Mouse (Mus musculus): Measurements from ENCODE around the gene Slc24a4. TPM values are rescaled to one million over a fixed set of nuclear protein-coding genes. Genes with fewer than 3 reads are reported as not detected.

The Slc24a4 gene
- polyA plus RNA-seq, 1 experiment from 2014 or later, result not detected

- H3K9ac ChIP-seq (ENCODE audit: low read depth, low read length), result no peak overlapping the region
- ATAC-seq (ENCODE audit: low FRiP score, low TSS enrichment), result no peak
- H3K4me2 ChIP-seq (replicated peaks; ENCODE audit: low read depth, low read length), result no peak overlapping the region
- H3K4me1 ChIP-seq (ENCODE audit: control insufficient read depth, insufficient read depth, low read length), result peaks cover 9% of the 10 kb centered on the region
- H3K4me3 ChIP-seq (ENCODE audit: low read length), result no peak overlapping the region
- H3K9me3 ChIP-seq (ENCODE audit: control insufficient read depth, low read length), result no peaks in the 10 kb centered on the region
- 88% methylated on average over 4 of the region's 4 CpGs for WGBS
- H3K27ac ChIP-seq (ENCODE audit: low read depth, low read length), result no peak overlapping the region
- no peaks in the 10 kb centered on the region for H3K36me3 ChIP-seq (ENCODE audit: control insufficient read depth, insufficient read depth, low read length)
- H3K27me3 ChIP-seq (ENCODE audit: control insufficient read depth, insufficient read depth, low read length), result no peaks in the 10 kb centered on the region
Observed at GRCm38 (mm10) chr12:102296967-102297366, 168.4 kb downstream of the Slc24a4 start.

- Histone ChIP-seq H3K9ac (ENCODE audit: low read depth, low read length) (no peak overlapping the region), H3K27me3 (ENCODE audit: control insufficient read depth, insufficient read depth, low read length) (no peaks in the 10 kb centered on the region), H3K4me2 (replicated peaks; ENCODE audit: low read depth, low read length) (no peak overlapping the region), H3K36me3 (ENCODE audit: control insufficient read depth, insufficient read depth, low read length) (no peaks in the 10 kb centered on the region), H3K9me3 (ENCODE audit: control insufficient read depth, low read length) (no peaks in the 10 kb centered on the region), H3K4me1 (ENCODE audit: control insufficient read depth, insufficient read depth, low read length) (peaks cover 17% of the 10 kb centered on the region), H3K27ac (ENCODE audit: low read depth, low read length) (no peak overlapping the region), H3K4me3 (ENCODE audit: low read length) (no peak overlapping the region)
- 63% methylated on average over 5 of the region's 5 CpGs for WGBS
- ATAC-seq (ENCODE audit: low FRiP score, low TSS enrichment), result no peak
Observed at GRCm38 (mm10) chr12:102299209-102299608, 170.7 kb downstream of the Slc24a4 start.

- H3K36me3 ChIP-seq (ENCODE audit: control insufficient read depth, insufficient read depth, low read length), result no peaks in the 10 kb centered on the region
- no peak for ATAC-seq (ENCODE audit: low FRiP score, low TSS enrichment)
- no peak overlapping the region for H3K4me2 ChIP-seq (replicated peaks; ENCODE audit: low read depth, low read length)
- H3K4me1 ChIP-seq (ENCODE audit: control insufficient read depth, insufficient read depth, low read length), result peaks cover 18% of the 10 kb centered on the region
- no peak overlapping the region for H3K27ac ChIP-seq (ENCODE audit: low read depth, low read length)
- H3K9me3 ChIP-seq (ENCODE audit: control insufficient read depth, low read length), result no peaks in the 10 kb centered on the region
- H3K9ac ChIP-seq (ENCODE audit: low read depth, low read length), result no peak overlapping the region
- WGBS, result 59% methylated on average over 1 of the region's 1 CpGs
- no peak overlapping the region for H3K4me3 ChIP-seq (ENCODE audit: low read length)
- no peaks in the 10 kb centered on the region for H3K27me3 ChIP-seq (ENCODE audit: control insufficient read depth, insufficient read depth, low read length)
Observed at GRCm38 (mm10) chr12:102301585-102301984, 173.1 kb downstream of the Slc24a4 start.

DNA sequence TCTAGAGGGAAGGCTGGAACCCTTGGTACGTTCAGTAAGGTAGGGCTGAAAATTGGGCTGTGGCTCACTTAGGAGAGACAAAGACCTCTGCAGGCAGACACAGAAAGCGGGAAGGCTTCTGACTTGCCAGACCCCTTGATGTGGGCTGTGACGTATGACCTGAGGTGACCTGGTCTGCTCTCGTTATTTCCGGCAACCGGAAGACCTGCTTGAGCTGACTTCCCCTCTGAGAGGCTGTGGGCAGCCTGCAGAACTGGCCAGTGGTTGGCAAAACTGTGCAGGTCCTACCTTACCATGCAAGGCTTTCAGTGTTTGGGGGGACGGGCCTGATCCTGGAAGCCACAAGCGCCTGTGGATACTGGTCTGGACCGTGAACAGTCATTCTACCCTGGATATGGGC lies 173.8 kb downstream of the Slc24a4 start:
- peaks cover 18% of the 10 kb centered on the region for H3K4me1 ChIP-seq (ENCODE audit: control insufficient read depth, insufficient read depth, low read length)
- no peak overlapping the region for H3K27ac ChIP-seq (ENCODE audit: low read depth, low read length)

DNA sequence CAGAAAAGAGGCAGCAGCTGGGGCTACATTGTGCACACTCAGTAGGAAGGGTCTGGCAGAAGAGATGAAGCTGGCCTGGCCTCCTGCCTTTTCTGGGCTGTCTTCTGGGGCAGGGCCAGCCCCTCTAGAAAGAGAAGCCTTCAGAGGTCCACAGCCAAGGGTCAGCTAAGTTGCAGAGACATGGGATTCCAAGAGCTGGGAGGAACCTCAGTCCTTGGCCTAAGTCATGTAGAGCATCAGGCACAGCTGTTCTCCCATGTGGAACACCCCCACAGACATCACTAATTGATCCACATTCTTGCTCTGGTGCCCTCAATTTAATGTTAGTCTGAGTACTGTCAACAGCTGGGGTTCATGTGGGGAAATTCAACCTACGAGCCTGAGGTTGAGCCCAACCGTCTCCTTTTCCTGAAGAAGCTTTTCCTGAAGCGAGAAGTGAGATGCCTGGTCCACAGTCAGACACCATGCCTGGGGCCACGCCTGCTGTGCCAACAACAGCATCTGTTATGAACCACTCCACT lies 174.4 kb downstream of the Slc24a4 start:
- Histone ChIP-seq H3K4me1 (ENCODE audit: control insufficient read depth, insufficient read depth, low read length) (peaks cover 22% of the 10 kb centered on the region), H3K9ac (ENCODE audit: low read depth, low read length) (no peak overlapping the region), H3K9me3 (ENCODE audit: control insufficient read depth, low read length) (no peaks in the 10 kb centered on the region), H3K36me3 (ENCODE audit: control insufficient read depth, insufficient read depth, low read length) (no peaks in the 10 kb centered on the region), H3K27ac (ENCODE audit: low read depth, low read length) (no peak overlapping the region), H3K4me2 (replicated peaks; ENCODE audit: low read depth, low read length) (no peak overlapping the region), H3K27me3 (ENCODE audit: control insufficient read depth, insufficient read depth, low read length) (no peaks in the 10 kb centered on the region), H3K4me3 (ENCODE audit: low read length) (no peak overlapping the region)
- ATAC-seq (ENCODE audit: low FRiP score, low TSS enrichment), result peak; percentile 15; the same call in 1 of the 2 replicates
- 65% methylated on average over 4 of the region's 4 CpGs for WGBS

More for the DNA sequence above, 173.8 kb downstream of the Slc24a4 start:
- WGBS, result 67% methylated on average over 9 of the region's 9 CpGs
- no peak for ATAC-seq (ENCODE audit: low FRiP score, low TSS enrichment)
- Histone ChIP-seq H3K36me3 (ENCODE audit: control insufficient read depth, insufficient read depth, low read length) (no peaks in the 10 kb centered on the region), H3K9me3 (ENCODE audit: control insufficient read depth, low read length) (no peaks in the 10 kb centered on the region), H3K9ac (ENCODE audit: low read depth, low read length) (no peak overlapping the region), H3K4me2 (replicated peaks; ENCODE audit: low read depth, low read length) (no peak overlapping the region), H3K4me3 (ENCODE audit: low read length) (no peak overlapping the region), H3K27me3 (ENCODE audit: control insufficient read depth, insufficient read depth, low read length) (no peaks in the 10 kb centered on the region)

DNA sequence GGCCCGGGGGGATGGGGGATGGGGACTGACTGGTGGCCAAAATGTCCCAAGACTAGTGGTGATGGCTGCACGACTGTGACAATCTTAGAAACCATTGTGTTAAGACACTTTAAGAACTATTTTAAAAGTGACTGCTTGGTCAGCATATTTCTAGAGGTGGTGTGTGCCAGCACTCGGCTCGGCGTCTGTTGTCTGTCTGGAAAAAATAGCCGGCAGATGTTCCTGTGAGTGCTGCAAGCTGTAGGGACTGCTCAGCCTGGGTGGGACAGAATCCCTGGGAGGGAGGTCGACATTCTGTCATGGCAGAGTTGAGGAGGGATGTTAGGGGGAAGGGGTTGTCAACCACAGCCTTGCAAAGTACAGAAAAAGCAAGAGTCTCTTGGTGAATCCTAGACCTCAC lies 175.3 kb downstream of the Slc24a4 start:
- H3K4me3 ChIP-seq (ENCODE audit: low read length), result no peak overlapping the region
- H3K27ac ChIP-seq (ENCODE audit: low read depth, low read length), result no peak overlapping the region
- peaks cover 32% of the 10 kb centered on the region for H3K4me1 ChIP-seq (ENCODE audit: control insufficient read depth, insufficient read depth, low read length)
- H3K27me3 ChIP-seq (ENCODE audit: control insufficient read depth, insufficient read depth, low read length), result no peaks in the 10 kb centered on the region
- WGBS, result 46% methylated on average over 7 of the region's 7 CpGs
- no peak overlapping the region for H3K9ac ChIP-seq (ENCODE audit: low read depth, low read length)
- H3K36me3 ChIP-seq (ENCODE audit: control insufficient read depth, insufficient read depth, low read length), result no peaks in the 10 kb centered on the region
- no peaks in the 10 kb centered on the region for H3K9me3 ChIP-seq (ENCODE audit: control insufficient read depth, low read length)
- no peak for ATAC-seq (ENCODE audit: low FRiP score, low TSS enrichment)
- no peak overlapping the region for H3K4me2 ChIP-seq (replicated peaks; ENCODE audit: low read depth, low read length)

GRCm38 (mm10) chr12:102305069-102305836 lies 176.7 kb downstream of the Slc24a4 start:
- peaks cover 32% of the 10 kb centered on the region for H3K4me1 ChIP-seq (ENCODE audit: control insufficient read depth, insufficient read depth, low read length)
- 36% methylated on average over 10 of the region's 10 CpGs for WGBS

DNA sequence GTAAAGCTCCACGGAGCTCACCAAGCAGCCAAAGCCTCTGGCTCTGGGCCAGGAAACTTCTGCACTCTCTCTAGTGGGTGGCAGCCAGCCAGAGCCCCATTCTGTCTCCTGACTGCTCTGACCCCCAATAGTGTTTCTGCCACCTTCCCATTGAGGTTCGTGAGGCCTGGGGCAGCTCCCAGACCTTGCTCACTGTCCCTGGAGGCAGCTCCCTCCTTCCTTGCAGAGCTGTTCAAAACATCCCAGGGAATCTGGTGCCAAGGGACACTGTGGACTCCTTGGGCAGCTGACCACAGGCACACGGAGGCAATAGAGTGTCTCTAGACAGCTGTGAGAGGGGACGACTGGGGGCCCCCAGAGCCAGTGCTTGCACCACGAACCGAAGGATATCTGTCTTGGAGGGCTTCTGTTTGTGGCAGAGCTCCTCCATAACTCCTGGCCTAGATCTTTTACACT lies 179.5 kb downstream of the Slc24a4 start:
- WGBS, result 30% methylated on average over 6 of the region's 6 CpGs
- peaks cover 26% of the 10 kb centered on the region for H3K4me1 ChIP-seq (ENCODE audit: control insufficient read depth, insufficient read depth, low read length)

More at GRCm38 (mm10) chr12:102305069-102305836, 176.7 kb downstream of the Slc24a4 start:
- Histone ChIP-seq H3K9ac (ENCODE audit: low read depth, low read length) (no peak overlapping the region), H3K9me3 (ENCODE audit: control insufficient read depth, low read length) (no peaks in the 10 kb centered on the region), H3K36me3 (ENCODE audit: control insufficient read depth, insufficient read depth, low read length) (no peaks in the 10 kb centered on the region), H3K4me2 (replicated peaks; ENCODE audit: low read depth, low read length) (no peak overlapping the region), H3K27me3 (ENCODE audit: control insufficient read depth, insufficient read depth, low read length) (no peaks in the 10 kb centered on the region), H3K27ac (ENCODE audit: low read depth, low read length) (no peak overlapping the region), H3K4me3 (ENCODE audit: low read length) (no peak overlapping the region)
- ATAC-seq (ENCODE audit: low FRiP score, low TSS enrichment), result no peak

DNA sequence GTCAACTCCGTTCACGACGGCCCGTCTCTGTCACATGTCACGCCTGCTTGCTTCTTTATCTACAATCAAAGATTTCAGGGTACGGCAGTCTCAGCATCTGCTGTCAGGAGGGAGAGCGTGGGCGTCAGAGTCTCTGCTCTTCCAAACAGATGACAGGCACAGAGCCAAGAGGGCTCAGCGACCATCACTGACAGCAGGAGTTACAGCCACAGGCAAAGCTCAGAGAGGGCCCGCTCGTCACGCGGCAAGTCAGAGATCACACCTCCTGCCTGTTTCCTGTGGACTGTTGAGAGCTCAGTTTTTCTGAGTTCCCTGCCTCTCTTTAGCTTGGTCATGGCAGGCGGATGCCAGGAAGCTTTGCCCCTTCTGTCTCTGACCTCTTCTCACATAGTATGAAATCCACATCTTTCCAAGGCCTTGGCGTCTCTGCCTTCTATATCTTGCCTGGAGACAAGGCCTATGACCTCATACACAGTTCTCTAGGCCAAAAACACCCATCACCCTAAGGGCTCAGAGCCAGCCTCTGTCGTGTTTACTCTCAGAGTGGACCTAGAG lies 180.0 kb downstream of the Slc24a4 start:
- H3K4me1 ChIP-seq (ENCODE audit: control insufficient read depth, insufficient read depth, low read length), result peaks cover 23% of the 10 kb centered on the region
- no peaks in the 10 kb centered on the region for H3K27me3 ChIP-seq (ENCODE audit: control insufficient read depth, insufficient read depth, low read length)
- peak; percentile 59; the same call in 1 of the 2 replicates for ATAC-seq (ENCODE audit: low FRiP score, low TSS enrichment)
- no peaks in the 10 kb centered on the region for H3K36me3 ChIP-seq (ENCODE audit: control insufficient read depth, insufficient read depth, low read length)
- no peak overlapping the region for H3K9ac ChIP-seq (ENCODE audit: low read depth, low read length)
- H3K27ac ChIP-seq (ENCODE audit: low read depth, low read length), result no peak overlapping the region; the same call in 1 of the 2 replicates
- 27% methylated on average over 16 of the region's 16 CpGs for WGBS
- H3K9me3 ChIP-seq (ENCODE audit: control insufficient read depth, low read length), result no peaks in the 10 kb centered on the region
- H3K4me2 ChIP-seq (replicated peaks; ENCODE audit: low read depth, low read length), result no peak overlapping the region
- no peak overlapping the region for H3K4me3 ChIP-seq (ENCODE audit: low read length)

More for the DNA sequence above, 179.5 kb downstream of the Slc24a4 start:
- Histone ChIP-seq H3K36me3 (ENCODE audit: control insufficient read depth, insufficient read depth, low read length) (no peaks in the 10 kb centered on the region), H3K27ac (ENCODE audit: low read depth, low read length) (no peak overlapping the region; the same call in 1 of the 2 replicates), H3K9me3 (ENCODE audit: control insufficient read depth, low read length) (no peaks in the 10 kb centered on the region), H3K4me3 (ENCODE audit: low read length) (no peak overlapping the region), H3K9ac (ENCODE audit: low read depth, low read length) (no peak overlapping the region), H3K27me3 (ENCODE audit: control insufficient read depth, insufficient read depth, low read length) (no peaks in the 10 kb centered on the region), H3K4me2 (replicated peaks; ENCODE audit: low read depth, low read length) (no peak overlapping the region)
- peak; percentile 18; the same call in 1 of the 2 replicates for ATAC-seq (ENCODE audit: low FRiP score, low TSS enrichment)

Data from kidney, embryonic 14.5 days (tissue).